Mouse (Mus musculus) liver, embryonic 15.5 days (tissue): Measurements from ENCODE around the gene Sash1. TPM values are rescaled to one million over a fixed set of nuclear protein-coding genes. Genes with fewer than 3 reads are reported as not detected.
A peak's percentile ranks its signal among the peaks of the same experiment; 100 is the strongest.

Source experiments
- ATAC-seq: fragments of 200-750 bp; cut with Nextera tagmentation; 2 replicates; pipeline ENCODE4 v1.8.0; 2017; ENCODE audit warnings: moderate number of reproducible peaks, mild to moderate bottlenecking, moderate library complexity; ENCODE audit not compliant: insufficient read depth
- H3K27ac ChIP-seq: fragments of 300-500 bp; sonication (generic); replicated peaks from 2 replicates; pipeline ENCODE4 v1.5.1; 2015; ENCODE audit warnings: mild to moderate bottlenecking, inconsistent platforms
- H3K27me3 ChIP-seq: fragments of 300-500 bp; sonication (generic); 2 replicates; pipeline ENCODE4 v1.6.1; 2015; ENCODE audit warnings: mild to moderate bottlenecking, inconsistent platforms
- H3K36me3 ChIP-seq: fragments of 300-500 bp; sonication (generic); replicated peaks from 2 replicates; pipeline ENCODE4 v1.6.1; 2015; ENCODE audit warnings: moderate library complexity, mild to moderate bottlenecking, inconsistent platforms
- H3K4me1 ChIP-seq: fragments of 300-500 bp; sonication (generic); replicated peaks from 2 replicates; pipeline ENCODE4 v1.6.1; 2015; ENCODE audit warnings: inconsistent platforms
- H3K4me2 ChIP-seq: fragments of 300-500 bp; sonication (generic); 2 replicates; pipeline ENCODE4 v1.6.1; 2015; ENCODE audit warnings: moderate library complexity, mild to moderate bottlenecking, inconsistent platforms
- H3K4me3 ChIP-seq: fragments of 300-500 bp; sonication (generic); replicated peaks from 2 replicates; pipeline ENCODE4 v1.5.1; 2015; ENCODE audit warnings: mild to moderate bottlenecking, inconsistent platforms
- H3K9ac ChIP-seq: fragments of 300-500 bp; sonication (generic); 2 replicates; pipeline ENCODE4 v1.6.1; 2015; ENCODE audit warnings: moderate library complexity, mild to moderate bottlenecking, inconsistent platforms
- H3K9me3 ChIP-seq: fragments of 300-500 bp; sonication (generic); replicated peaks from 2 replicates; pipeline ENCODE4 v1.6.1; 2016; ENCODE audit warnings: inconsistent platforms
- WGBS: fragments of 180-500 bp; shearing (Covaris S2); methylation state at CpG from one replicate; pipeline ENCODE4 v1.1.7; 2015; ENCODE audit warnings: mixed read lengths; ENCODE audit not compliant: insufficient replicate concordance; 5-methylcytosine and 5-hydroxymethylcytosine counted together
- polyA plus RNA-seq: library from polyadenylated mRNA; unstranded; fragments of >200 nt; fragmentation: Nextera tagmentation; extraction: Ambion mirVana; gene quantifications from 2 replicates; pipeline ENCODE4 v1.2.1, GENCODE M21; 2015

Gene Sash1
- polyA plus RNA-seq, 1 experiment from 2014 or later = 0.94 TPM

DNA sequence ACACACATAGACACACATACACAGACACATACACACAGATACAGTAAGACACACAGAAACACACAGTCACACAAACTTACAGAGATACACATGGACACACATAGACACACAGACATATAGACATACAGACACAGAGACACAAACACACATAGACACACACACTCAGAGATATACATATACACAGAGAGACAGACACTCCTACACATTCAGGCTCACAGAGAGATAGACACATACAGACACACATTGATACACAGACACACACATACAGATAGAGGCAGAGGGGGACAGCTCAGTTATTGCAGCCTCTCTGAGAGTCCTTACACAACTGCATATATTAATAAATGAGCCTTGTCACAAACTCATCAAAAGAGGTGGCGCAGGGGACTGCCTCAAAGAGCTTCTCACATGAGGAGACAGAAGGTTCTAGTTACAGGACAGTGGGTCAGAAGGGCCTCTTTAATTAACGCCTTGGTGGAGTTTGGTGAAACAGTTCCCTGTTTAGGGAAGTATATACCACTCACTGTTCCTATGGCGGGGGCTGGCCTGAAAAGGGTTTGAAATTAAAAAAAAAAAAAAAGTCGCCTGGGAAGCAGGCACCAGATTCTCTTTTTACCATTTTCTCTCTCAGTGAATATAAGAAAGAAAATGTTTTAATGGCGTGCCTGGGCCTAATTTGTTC is 12.4 kb upstream of the Sash1 start:
- Histone ChIP-seq H3K9ac (no peak overlapping the region), H3K9me3 (no peaks in the 10 kb centered on the region), H3K27me3 (no peaks in the 10 kb centered on the region), H3K36me3 (no peaks in the 10 kb centered on the region), H3K4me1 (no peaks in the 10 kb centered on the region), H3K4me2 (no peak overlapping the region), H3K27ac (no peak overlapping the region), H3K4me3 (no peak overlapping the region)
- 44% methylated on average over 5 of the region's 5 CpGs for WGBS
- ATAC-seq = no peak

DNA sequence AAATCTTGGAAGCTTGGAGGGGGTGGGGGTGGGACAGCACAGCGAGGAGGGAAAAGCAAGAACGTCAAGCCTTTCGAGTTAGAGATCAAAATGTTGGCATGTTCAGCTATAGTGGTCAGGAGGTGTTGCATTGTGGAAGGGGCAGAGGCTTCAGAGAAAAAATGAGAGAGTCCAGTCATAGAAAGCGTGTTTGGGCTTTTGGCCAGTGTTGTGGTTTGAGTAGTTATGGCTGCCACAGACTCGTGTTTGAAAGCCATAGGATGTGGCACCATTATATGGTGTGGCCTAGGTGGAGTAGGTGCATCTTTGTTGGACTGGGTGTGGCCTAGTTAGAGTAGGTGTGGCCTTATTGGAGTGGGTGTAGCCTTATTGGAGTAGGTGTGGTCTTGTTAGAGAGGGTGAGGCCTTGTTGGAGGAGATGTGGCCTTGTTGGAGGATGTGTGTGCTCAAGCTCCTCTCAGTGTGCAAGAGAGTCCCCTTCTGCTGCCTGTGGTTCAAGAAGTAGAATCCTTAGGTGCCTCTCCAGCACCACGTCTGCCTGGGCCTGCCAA is 9.2 kb upstream of the Sash1 start:
- Histone ChIP-seq H3K9me3 (no peaks in the 10 kb centered on the region), H3K4me2 (no peak overlapping the region), H3K9ac (no peak overlapping the region), H3K27me3 (no peaks in the 10 kb centered on the region), H3K36me3 (no peaks in the 10 kb centered on the region), H3K4me3 (no peak overlapping the region), H3K27ac (no peak overlapping the region), H3K4me1 (no peaks in the 10 kb centered on the region)
- ATAC-seq = no peak
- 74% methylated on average over 6 of the region's 6 CpGs for WGBS

DNA sequence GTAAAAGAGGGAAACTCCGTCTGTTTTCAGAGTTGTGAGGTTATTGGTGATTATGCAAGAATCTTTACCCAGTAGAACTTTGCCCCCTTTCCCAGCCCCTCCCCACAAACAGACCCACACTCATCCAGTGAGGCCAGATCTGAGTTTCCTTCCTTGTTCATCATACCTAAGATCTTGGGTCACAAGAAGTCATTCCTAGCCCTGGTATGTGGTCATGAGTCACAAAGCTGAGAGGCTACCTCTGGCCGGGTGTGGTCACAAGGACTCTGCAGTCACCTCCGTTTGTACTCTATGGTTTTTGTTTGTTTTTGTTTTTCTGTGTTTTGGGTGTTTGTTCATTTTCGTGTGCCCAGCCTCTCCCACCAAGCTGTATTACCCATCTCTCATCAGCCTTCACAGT is 4.6 kb upstream of the Sash1 start:
- ATAC-seq = no peak
- 38% methylated on average over 4 of the region's 4 CpGs for WGBS

DNA sequence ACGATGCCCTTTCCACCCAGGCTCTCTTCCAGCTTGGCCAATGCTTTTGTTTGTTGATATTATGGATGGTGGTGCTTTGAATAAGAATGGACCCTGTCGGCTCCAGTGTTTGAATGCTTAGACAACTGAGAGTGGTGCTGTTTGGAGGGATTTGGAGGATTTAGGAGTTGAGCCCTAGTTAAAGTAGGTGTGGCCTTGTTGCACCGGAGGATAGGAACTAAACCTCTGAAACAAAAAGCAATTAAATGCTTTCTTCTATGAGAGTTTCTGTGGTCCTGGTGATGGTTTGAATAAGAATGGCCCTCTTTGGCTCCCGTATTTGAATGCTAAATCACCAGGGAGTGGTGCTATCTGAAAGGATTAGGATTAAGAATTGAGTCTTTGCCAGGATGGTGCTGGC is 3.5 kb upstream of the Sash1 start:
- H3K27ac ChIP-seq = no peak overlapping the region
- H3K4me1 ChIP-seq = no peaks in the 10 kb centered on the region
- no peak overlapping the region for H3K9ac ChIP-seq
- no peak for ATAC-seq
- no peaks in the 10 kb centered on the region for H3K36me3 ChIP-seq
- H3K4me3 ChIP-seq = no peak overlapping the region
- H3K4me2 ChIP-seq = no peak overlapping the region
- peaks cover 32% of the 10 kb centered on the region for H3K27me3 ChIP-seq
- WGBS = 67% methylated on average over 4 of the region's 4 CpGs
- H3K9me3 ChIP-seq = no peaks in the 10 kb centered on the region

More for the DNA sequence above, 4.6 kb upstream of the Sash1 start:
- no peak overlapping the region for H3K4me3 ChIP-seq
- H3K4me2 ChIP-seq = no peak overlapping the region
- no peak overlapping the region for H3K9ac ChIP-seq
- H3K4me1 ChIP-seq = no peaks in the 10 kb centered on the region
- peaks cover 21% of the 10 kb centered on the region for H3K27me3 ChIP-seq
- H3K27ac ChIP-seq = no peak overlapping the region
- H3K9me3 ChIP-seq = no peaks in the 10 kb centered on the region
- H3K36me3 ChIP-seq = no peaks in the 10 kb centered on the region

DNA sequence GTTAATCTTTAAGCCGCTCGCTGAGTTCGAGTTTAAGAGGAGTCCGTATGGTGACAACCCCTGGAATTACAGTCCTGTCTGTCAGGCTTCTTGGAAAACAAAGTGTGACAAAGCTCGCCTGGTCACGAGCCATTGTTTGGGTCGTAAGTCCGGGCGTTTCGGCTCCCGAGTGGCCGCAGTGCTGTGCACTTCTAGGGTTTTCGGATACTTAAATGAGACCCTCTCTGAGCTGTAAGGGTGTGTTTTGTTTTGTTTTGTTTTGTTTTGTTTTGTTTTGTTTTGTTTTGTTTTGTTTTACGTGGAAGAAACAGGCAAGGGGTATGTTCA is 621 bp upstream of the Sash1 start:
- ATAC-seq = no peak
- Histone ChIP-seq H3K27me3 (peaks cover 34% of the 10 kb centered on the region), H3K9ac (0 out of 2 replicates have a peak overlapping the region, but pooled peaks have one; percentile 37), H3K27ac (peak overlapping the region; percentile 86), H3K9me3 (no peaks in the 10 kb centered on the region), H3K4me3 (peak overlapping the region; percentile 62), H3K36me3 (no peaks in the 10 kb centered on the region), H3K4me1 (0 out of 2 replicates have a peak, but pooled peaks cover 6% of the 10 kb centered on the region), H3K4me2 (peak overlapping the region; percentile 69)
- 2% methylated on average over 14 of the region's 14 CpGs for WGBS

DNA sequence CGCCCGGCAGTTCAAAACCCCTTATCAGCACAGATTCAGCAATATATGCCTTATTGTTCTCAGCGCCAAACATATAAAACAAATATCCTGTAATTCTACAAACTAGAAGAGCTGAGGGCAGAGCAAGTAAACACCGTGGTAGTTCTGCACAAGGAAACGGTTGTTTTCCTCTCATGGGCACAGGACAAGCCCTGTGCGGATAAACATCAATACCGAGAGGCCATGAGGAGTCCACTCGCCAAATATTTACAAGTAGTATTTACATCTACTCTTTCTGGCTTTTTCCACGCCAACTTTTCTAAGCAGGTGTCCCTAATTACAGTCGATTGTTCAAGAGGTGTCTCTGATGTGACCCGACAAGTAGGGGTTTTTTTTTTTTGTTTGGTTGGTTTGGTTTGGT is 669 bp downstream of the Sash1 start:
- H3K4me3 ChIP-seq = peak overlapping the region; percentile 62
- H3K4me1 ChIP-seq = 0 out of 2 replicates have a peak, but pooled peaks cover 6% of the 10 kb centered on the region
- no peaks in the 10 kb centered on the region for H3K9me3 ChIP-seq
- 2% methylated on average over 11 of the region's 11 CpGs for WGBS
- peak overlapping the region; percentile 37; the same call in 1 of the 2 replicates for H3K9ac ChIP-seq
- no peaks in the 10 kb centered on the region for H3K36me3 ChIP-seq
- H3K27me3 ChIP-seq = peaks cover 34% of the 10 kb centered on the region
- H3K27ac ChIP-seq = peak overlapping the region; percentile 86; the same call in 1 of the 2 replicates
- ATAC-seq = no peak
- peak overlapping the region; percentile 69 for H3K4me2 ChIP-seq

DNA sequence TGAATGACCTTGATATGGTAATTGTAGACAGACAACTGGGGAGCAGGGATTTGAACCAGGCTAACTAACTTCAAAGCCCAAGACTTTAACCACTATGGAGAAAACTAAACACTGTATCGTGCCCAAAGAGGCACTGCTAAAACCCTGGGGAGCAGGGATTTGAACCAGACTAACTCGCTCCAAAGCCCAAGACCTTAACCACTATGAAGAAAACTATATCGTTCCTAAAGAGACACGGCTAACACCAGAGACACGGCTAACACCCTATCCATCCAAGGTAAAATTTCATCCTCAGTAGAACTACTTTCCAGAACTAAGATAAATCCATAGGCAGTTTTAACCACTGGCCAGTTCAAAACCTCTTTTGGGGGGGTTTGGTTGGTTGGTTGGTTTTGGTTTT is 1.3 kb downstream of the Sash1 start:
- Histone ChIP-seq H3K4me1 (0 out of 2 replicates have a peak, but pooled peaks cover 6% of the 10 kb centered on the region), H3K27me3 (peaks cover 34% of the 10 kb centered on the region), H3K4me2 (0 out of 2 replicates have a peak overlapping the region, but pooled peaks have one; percentile 6), H3K27ac (no peak overlapping the region), H3K9me3 (no peaks in the 10 kb centered on the region), H3K36me3 (no peaks in the 10 kb centered on the region), H3K4me3 (peak overlapping the region; percentile 62; the same call in 1 of the 2 replicates), H3K9ac (no peak overlapping the region)
- ATAC-seq = no peak
- whole genome bisulfite sequencing = 47% methylated on average over 5 of the region's 5 CpGs

DNA sequence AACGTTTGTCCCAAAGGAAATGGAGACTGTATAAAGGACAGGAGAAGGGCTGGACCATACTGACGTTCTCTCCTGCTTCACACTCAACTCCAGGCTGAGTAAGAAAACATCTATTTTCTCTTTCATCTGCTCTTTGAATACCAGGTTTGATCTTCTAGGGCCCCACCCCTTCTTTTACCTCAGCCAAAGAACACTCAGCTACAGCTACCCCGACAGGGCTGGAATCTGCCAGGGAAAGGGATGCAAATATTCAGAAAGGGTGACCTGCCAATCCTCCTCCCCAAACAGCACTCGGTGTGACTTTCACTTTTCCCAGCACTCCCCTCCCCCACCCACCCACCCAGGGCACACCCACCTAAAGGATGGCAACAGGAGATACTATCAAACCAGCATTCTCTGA is 2.2 kb downstream of the Sash1 start:
- no peak overlapping the region for H3K4me3 ChIP-seq
- no peak for ATAC-seq
- peak overlapping the region; percentile 30; the same call in 1 of the 2 replicates for H3K4me2 ChIP-seq
- peaks cover 34% of the 10 kb centered on the region for H3K27me3 ChIP-seq
- WGBS = 21% methylated on average over 4 of the region's 4 CpGs
- no peaks in the 10 kb centered on the region for H3K36me3 ChIP-seq
- no peaks in the 10 kb centered on the region for H3K9me3 ChIP-seq
- H3K4me1 ChIP-seq = 0 out of 2 replicates have a peak, but pooled peaks cover 6% of the 10 kb centered on the region
- H3K9ac ChIP-seq = no peak overlapping the region
- no peak overlapping the region for H3K27ac ChIP-seq

DNA sequence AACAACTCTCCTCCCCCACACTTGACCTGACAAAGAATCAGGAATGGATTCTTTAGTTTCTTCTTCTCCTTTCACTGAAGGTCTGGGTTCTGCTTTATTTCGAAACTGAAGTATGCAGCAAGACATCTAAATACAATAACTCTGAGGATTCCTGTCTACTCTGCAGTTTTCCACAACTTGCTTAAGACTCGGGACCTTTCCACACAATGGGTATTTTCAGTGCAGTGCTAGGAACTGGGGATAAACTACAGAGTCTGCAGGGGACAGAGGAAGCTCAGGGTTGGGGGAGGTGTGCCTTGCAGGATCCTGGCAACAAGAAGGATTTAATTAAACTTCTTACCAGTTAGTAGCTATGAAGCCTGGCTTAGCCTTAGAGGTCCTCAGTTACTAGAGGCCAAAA is 4.1 kb downstream of the Sash1 start:
- H3K4me1 ChIP-seq = 0 out of 2 replicates have a peak, but pooled peaks cover 6% of the 10 kb centered on the region
- no peak overlapping the region for H3K27ac ChIP-seq
- H3K4me2 ChIP-seq = no peak overlapping the region
- H3K4me3 ChIP-seq = no peak overlapping the region
- ATAC-seq = no peak
- 38% methylated on average over 2 of the region's 2 CpGs for WGBS
- no peaks in the 10 kb centered on the region for H3K9me3 ChIP-seq
- H3K27me3 ChIP-seq = peaks cover 25% of the 10 kb centered on the region
- no peaks in the 10 kb centered on the region for H3K36me3 ChIP-seq
- H3K9ac ChIP-seq = no peak overlapping the region

DNA sequence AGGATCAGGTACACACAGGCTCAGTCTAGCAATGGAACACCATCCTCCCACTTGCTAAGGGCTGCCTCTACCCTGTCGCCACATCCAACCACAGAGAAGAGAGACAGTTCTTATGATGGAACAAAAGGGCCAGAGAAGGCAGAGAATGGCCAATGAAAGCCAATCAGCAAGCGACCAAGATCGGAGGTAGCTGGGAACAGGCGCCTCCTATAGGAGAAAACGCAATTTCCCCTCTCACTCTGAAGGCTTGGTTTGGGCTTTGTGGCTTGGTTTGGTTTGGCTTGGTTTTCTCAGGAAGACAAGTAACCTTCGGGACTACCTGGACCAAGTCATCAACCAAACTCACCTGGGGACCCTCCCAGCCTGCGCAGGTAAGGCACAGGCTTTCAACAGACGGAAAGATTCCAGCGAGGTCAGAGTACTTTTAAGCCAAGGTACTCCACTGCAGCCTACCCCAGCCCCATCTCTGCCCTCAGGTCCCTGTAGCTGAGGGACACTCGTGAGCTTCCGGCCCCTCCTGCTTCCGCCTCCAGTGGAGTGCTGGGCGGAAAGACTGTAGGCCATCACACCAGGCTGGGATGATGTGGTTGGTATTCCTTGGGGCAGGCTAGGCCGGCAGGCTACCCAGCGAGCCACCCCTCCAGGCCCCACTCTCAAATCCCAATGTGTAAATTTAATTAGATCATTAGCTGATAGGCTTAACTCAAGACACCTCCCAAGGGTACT is 4.8 kb downstream of the Sash1 start:
- Histone ChIP-seq H3K36me3 (no peaks in the 10 kb centered on the region), H3K27me3 (peaks cover 19% of the 10 kb centered on the region), H3K4me1 (0 out of 2 replicates have a peak, but pooled peaks cover 6% of the 10 kb centered on the region), H3K27ac (no peak overlapping the region), H3K4me2 (no peak overlapping the region), H3K9me3 (no peaks in the 10 kb centered on the region), H3K4me3 (no peak overlapping the region), H3K9ac (no peak overlapping the region)
- ATAC-seq = no peak
- WGBS = 65% methylated on average over 15 of the region's 15 CpGs

DNA sequence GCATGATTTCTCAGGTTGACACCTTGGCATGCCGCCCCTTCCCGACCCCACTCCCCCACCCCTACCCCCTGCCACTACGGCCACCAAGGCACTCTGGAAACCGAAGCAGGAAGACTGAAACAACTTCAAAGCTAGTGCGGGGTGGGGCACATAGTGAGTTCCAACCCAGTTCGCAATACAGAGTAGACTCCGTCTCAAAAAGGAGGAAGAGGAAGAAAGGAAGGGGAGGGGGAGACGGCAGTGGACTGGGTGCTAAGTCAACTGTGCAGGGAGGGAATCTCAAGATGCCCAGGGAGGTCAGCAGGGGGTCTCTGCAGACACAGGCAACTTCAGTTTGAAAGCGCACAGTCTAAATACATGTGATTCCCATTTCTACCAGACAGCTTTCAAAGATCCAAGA is 7.0 kb downstream of the Sash1 start:
- H3K4me3 ChIP-seq = 0 out of 2 replicates have a peak overlapping the region, but pooled peaks have one; percentile 5
- H3K36me3 ChIP-seq = no peaks in the 10 kb centered on the region
- no peak for ATAC-seq

More for the DNA sequence above, 7.0 kb downstream of the Sash1 start:
- no peak overlapping the region for H3K27ac ChIP-seq
- peaks cover 13% of the 10 kb centered on the region; the same call in 1 of the 2 replicates for H3K4me1 ChIP-seq
- H3K9me3 ChIP-seq = no peaks in the 10 kb centered on the region
- 19% methylated on average over 9 of the region's 9 CpGs for WGBS
- H3K27me3 ChIP-seq = no peaks in the 10 kb centered on the region
- H3K9ac ChIP-seq = no peak overlapping the region
- peak overlapping the region; percentile 37; the same call in 1 of the 2 replicates for H3K4me2 ChIP-seq
